Mouse (Mus musculus): ENCODE data around the gene Nfx1.

The Nfx1 gene

GRCm38 (mm10) chr4:41047524-41048271 is 77.0 kb downstream of the Nfx1 start, which contains the start of gene Aqp7:
TSS of gene Aqp7 (minus strand) at chr4:41048139.
- no peak for DNase-seq (ENCODE audit: low read depth)

DNA sequence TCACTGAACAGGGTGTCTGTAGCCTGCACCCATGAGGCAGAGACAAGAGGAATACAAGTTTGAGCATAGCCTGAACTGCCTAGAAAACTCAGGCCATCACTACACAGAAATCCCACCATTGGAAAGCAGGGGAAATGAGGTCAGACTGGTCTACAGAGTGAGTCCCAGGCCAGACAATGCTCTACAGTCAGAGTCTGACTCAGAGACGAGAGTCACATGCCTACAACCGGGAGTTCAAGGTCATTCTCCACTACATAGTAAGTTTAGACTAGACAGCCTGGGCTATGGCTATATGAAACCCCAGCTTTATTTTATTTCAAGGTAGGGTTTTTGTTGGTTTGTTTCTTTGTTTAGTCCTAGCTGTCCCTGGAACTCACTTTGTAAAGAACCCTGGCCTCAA is 78.2 kb downstream of the Nfx1 start:
- DNase-seq (ENCODE audit: low read depth) = no peak

GRCm38 (mm10) chr4:41050726-41051675 is 80.3 kb downstream of the Nfx1 start:
- peak; percentile 87 for DNase-seq (ENCODE audit: low read depth)

- no peak for DNase-seq (ENCODE audit: low read depth)
These were observed 81.1 kb downstream of the Nfx1 start for GRCm38 (mm10) chr4:41051781-41052180.

DNA sequence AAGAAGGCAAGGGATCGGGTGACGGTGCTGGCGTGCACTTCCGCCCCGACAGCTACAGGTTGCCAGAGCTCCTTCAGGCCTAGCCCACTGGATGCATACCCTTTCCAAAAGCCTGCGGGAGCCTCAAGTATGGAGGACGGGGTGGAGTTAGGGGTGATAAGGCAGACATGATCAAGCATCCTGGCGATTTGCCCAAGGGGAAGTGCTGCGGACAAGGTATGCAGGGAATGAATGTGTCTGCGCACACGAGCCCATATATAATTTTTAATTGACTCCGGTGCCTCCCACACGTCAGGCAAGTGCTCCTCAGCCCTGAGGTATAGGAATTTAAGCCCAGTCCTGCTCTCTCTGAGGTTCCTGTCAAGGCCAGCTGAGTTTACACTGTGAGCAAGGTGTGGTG is 84.4 kb downstream of the Nfx1 start:
- no peak for DNase-seq (ENCODE audit: low read depth)

GRCm38 (mm10) chr4:41056253-41056652 is 85.5 kb downstream of the Nfx1 start:
- no peak for DNase-seq (ENCODE audit: low read depth)

- DNase-seq (ENCODE audit: low read depth) = no peak
These were observed 86.1 kb downstream of the Nfx1 start for GRCm38 (mm10) chr4:41056742-41057332.

GRCm38 (mm10) chr4:41057361-41057760 is 86.7 kb downstream of the Nfx1 start:
- no peak for DNase-seq (ENCODE audit: low read depth)

- no peak for DNase-seq (ENCODE audit: low read depth)
These were observed 92.6 kb downstream of the Nfx1 start for GRCm38 (mm10) chr4:41063351-41063750.

DNA sequence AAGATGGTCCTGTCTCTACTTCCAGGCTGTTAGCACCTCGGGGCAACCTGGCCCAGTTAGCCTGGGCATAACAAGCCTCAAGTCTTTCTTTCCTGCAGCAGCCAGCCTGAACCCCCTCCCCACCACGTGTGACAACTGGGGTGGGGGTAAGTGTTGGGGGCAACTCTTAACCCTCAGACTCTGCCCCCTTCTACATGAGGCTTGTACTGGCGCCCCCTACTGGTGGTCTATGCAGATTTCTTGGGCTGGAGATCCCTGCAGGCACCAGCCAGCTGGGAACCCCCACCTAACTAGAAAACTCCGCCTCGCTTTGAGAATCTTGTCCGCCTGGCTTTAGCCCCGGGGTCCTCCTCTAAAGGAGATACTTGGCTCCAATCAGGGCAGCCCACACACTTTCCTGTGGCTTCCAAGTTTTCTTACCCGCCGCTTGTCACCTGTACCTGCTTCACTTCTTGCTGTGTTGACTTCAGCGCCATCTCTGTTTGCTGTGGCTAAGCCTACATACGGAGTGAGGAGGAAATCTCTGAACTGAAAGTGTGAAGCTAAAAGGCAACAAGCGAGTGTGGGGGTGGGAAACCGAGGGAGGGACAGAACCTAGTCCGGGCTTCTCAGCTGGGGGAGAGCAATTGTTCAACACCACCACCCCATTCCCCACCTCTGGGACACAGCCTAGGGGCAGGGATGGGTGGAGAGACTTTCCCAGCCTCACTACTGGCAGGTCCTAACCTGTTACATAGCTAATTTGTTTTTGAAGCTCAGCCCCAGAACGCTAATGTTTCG is 93.4 kb downstream of the Nfx1 start:
- DNase-seq (ENCODE audit: low read depth) = peak; percentile 62

- DNase-seq (ENCODE audit: low read depth) = no peak
These were observed 94.5 kb downstream of the Nfx1 start for GRCm38 (mm10) chr4:41065196-41065595.

GRCm38 (mm10) chr4:41071500-41072429 is 101.1 kb downstream of the Nfx1 start:
- DNase-seq (ENCODE audit: low read depth) = no peak

DNA sequence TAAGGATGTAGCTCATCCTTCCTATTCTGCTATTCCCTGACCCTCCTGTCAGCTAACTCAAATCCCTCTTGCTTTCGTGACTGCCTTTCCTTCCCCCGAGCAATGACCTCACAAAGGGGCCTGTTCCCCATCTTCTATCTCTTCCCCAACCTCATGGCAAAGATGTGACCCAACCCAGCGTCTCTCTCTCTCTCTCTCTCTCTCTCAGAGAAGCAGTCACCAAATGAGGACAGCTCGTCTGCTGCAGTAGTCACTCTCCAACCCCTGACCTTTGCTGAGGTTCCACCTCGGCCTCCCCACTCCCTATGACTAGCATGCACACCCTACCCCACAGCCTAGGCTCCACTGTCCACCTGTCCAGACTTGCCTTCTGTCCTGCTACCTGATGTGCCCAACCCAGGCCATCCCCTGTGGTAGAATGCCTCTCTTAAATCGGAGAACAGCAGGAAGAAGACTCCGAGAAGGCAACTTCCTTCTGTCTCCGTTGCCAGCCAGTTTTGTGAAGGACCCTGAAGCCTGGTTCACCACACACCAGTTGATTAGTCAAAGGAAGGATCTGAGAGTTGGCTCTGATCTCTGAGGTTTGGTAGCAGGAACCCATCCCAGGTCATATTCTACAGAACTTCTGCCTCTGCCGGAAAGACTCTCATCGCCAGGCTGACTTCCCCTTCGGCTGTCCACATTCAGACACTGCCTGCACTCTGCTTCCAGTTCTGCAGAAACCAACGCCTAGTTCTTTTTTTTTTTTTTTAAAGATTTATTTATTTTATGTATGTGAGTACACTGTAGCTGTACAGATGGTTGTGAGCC is 102.5 kb downstream of the Nfx1 start:
- no peak for DNase-seq (ENCODE audit: low read depth)

DNA sequence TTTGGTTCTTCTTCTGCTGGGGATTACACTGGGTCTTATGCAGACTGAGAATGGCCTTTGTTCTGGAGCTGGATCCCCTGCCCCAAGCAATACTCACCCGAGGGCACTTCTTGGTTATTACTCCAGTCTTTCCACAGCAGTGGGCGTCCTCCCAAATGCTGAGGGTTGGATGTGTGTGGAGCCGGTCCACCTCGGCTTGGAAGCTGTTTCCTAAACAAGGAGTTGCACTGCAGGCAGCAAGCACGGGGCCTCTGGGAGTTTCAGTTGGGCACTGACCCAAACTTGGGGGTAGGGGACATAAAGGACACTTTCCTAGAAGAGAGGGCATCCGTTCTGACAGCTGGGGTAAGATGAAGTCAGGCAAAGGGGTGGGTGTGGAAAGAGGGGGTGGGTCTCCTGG is 103.8 kb downstream of the Nfx1 start:
- no peak for DNase-seq (ENCODE audit: low read depth)

Measured in naive thymus-derived CD4-positive, alpha-beta T cell, adult 2 months (primary cell).